Mouse (Mus musculus) B cell, adult 62 days (primary cell): ENCODE results near the gene Clip4. TPM values are rescaled to one million over a fixed set of nuclear protein-coding genes. Genes with fewer than 3 reads are reported as not detected.

ENCODE experiments used
- total RNA-seq: library from RNA; stranded (reverse); gene quantifications from 4 replicates; pipeline ENCODE4 v1.2.4, GENCODE M21; 2023

Gene Clip4
- total RNA-seq: not detected in 4 replicates

GRCm38 (mm10) chr17:71768173-71768572 lies at the start of gene Clip4:
TSS of gene Clip4 (plus strand) at chr17:71768473.

GRCm38 (mm10) chr17:71752831-71753230 lies 15.4 kb upstream of the Clip4 start, which contains the start of gene Pcare:
TSS of gene Pcare (minus strand) at chr17:71752894.

Other genes starting within 250 kb of the Clip4 start
- 7.8 to 12.4 TPM (median 10.7 TPM) in 4 replicates for gene Ndc80, start 241.6 kb upstream of the Clip4 start, total RNA-seq
- gene Spdya, start 216.4 kb upstream of the Clip4 start, total RNA-seq: not detected in 4 replicates
- gene Wdr43, start 152.6 kb upstream of the Clip4 start, total RNA-seq: 124 to 143 TPM (median 133 TPM) in 4 replicates
- gene Togaram2, start 95.2 kb upstream of the Clip4 start, total RNA-seq: not detected in 4 replicates
- gene Pcare, start 15.6 kb upstream of the Clip4 start, total RNA-seq: not detected in 4 replicates